Mouse (Mus musculus) MEL (cell line): ENCODE measurements around the gene Parp1. TPM values are rescaled to one million over a fixed set of nuclear protein-coding genes. Genes with fewer than 3 reads are reported as not detected.
"Not testable (repeated sequence)": the region's sequence is repeated elsewhere in the genome, so short reads cannot be mapped to it uniquely, and the experiment has no call there.

Source experiments
- DNase-seq: peaks from one replicate; pipeline ENCODE4 v3.0.0; 2011; ENCODE audit warnings: low read depth, low spot score
- H3K27ac ChIP-seq: 2 replicates; pipeline ENCODE4 v1.5.1; 2012; ENCODE audit warnings: low read depth, mild to moderate bottlenecking, control low read depth, low read length, moderate library complexity; ENCODE audit not compliant: control insufficient read depth
- H3K27me3 ChIP-seq, 2 experiments: fragments of 150-350 bp in 1 of 2; sonication (generic) in 1 of 2; 2 replicates each; pipeline ENCODE4 v1.6.1; 2012; ENCODE audit warnings: low read length in 2 of 2, mild to moderate bottlenecking in 2 of 2, improper control_type of control experiment in 1 of 2, moderate library complexity in 1 of 2; ENCODE audit not compliant: insufficient read depth in 2 of 2, control insufficient read depth in 1 of 2
- H3K36me3 ChIP-seq, 2 experiments: 2 replicates each; pipeline ENCODE4 v1.6.1; 2012 to 2014; ENCODE audit warnings: low read length in 2 of 2, improper control_type of control experiment in 1 of 2, inconsistent platforms in 1 of 2, mild to moderate bottlenecking in 1 of 2; ENCODE audit not compliant: insufficient read depth in 2 of 2, control insufficient read depth in 1 of 2
- H3K4me1 ChIP-seq, 2 experiments: fragments of 150-350 bp in 1 of 2; sonication (generic) in 1 of 2; 2 replicates each; pipeline ENCODE4 v1.6.1; 2012; ENCODE audit warnings: low read length in 2 of 2, improper control_type of control experiment in 1 of 2, mild to moderate bottlenecking in 1 of 2; ENCODE audit not compliant: insufficient read depth in 2 of 2, control insufficient read depth in 1 of 2
- H3K4me3 ChIP-seq, 2 experiments: fragments of 150-350 bp in 1 of 2; sonication (generic) in 1 of 2; 2 replicates each; pipeline ENCODE4 v1.5.1; 2012; ENCODE audit warnings: low read depth in 2 of 2, low read length in 2 of 2, mild to moderate bottlenecking in 2 of 2, moderate library complexity in 2 of 2, control low read depth in 1 of 2, improper control_type of control experiment in 1 of 2; ENCODE audit not compliant: control insufficient read depth in 1 of 2, insufficient read depth in 1 of 2
- H3K79me2 ChIP-seq: 2 replicates; pipeline ENCODE4 v1.6.1; 2012; ENCODE audit warnings: mild to moderate bottlenecking, low read length, moderate library complexity; ENCODE audit not compliant: control insufficient read depth, poor library complexity, insufficient read depth
- H3K9ac ChIP-seq: 2 replicates; pipeline ENCODE4 v1.6.1; 2012; ENCODE audit warnings: low read depth, mild to moderate bottlenecking, control low read depth, low read length, moderate library complexity; ENCODE audit not compliant: control insufficient read depth, poor library complexity, severe bottlenecking
- H3K9me3 ChIP-seq: fragments of 150-350 bp; sonication (generic); replicated peaks from 2 replicates; pipeline ENCODE4 v1.6.1; 2012; ENCODE audit warnings: mild to moderate bottlenecking, low read length, improper control_type of control experiment, moderate library complexity; ENCODE audit not compliant: insufficient read depth
- BHLHE40 ChIP-seq: IDR thresholded peaks from 2 replicates; pipeline ENCODE4 v1.6.1; 2012; ENCODE audit warnings: low read depth, mild to moderate bottlenecking, inconsistent platforms, low read length, improper control_type of control experiment, borderline replicate concordance
- E2F4 ChIP-seq: IDR thresholded peaks from 2 replicates; pipeline ENCODE4 v1.6.1; 2011; ENCODE audit warnings: low read depth, low read length, improper control_type of control experiment, borderline replicate concordance
- ETS1 ChIP-seq: IDR thresholded peaks from 2 replicates; pipeline ENCODE4 v1.6.1; 2012; ENCODE audit warnings: low read depth, mild to moderate bottlenecking, inconsistent platforms, low read length, improper control_type of control experiment, moderate library complexity
- HCFC1 ChIP-seq: IDR thresholded peaks from 2 replicates; pipeline ENCODE4 v1.6.1; 2012; ENCODE audit warnings: low read depth, mild to moderate bottlenecking, inconsistent platforms, low read length, improper control_type of control experiment, moderate library complexity
- JUND ChIP-seq: IDR thresholded peaks from 2 replicates; pipeline ENCODE4 v1.6.1; 2011; ENCODE audit warnings: low read depth, mild to moderate bottlenecking, improper control_type of control experiment, low read length
- MAFK ChIP-seq: IDR thresholded peaks from 2 replicates; pipeline ENCODE4 v1.6.1; 2011; ENCODE audit warnings: low read depth, mild to moderate bottlenecking, low read length, improper control_type of control experiment, borderline replicate concordance
- MAX ChIP-seq: IDR thresholded peaks from 2 replicates; pipeline ENCODE4 v1.6.1; 2011; ENCODE audit warnings: low read length, improper control_type of control experiment
- MXI1 ChIP-seq: IDR thresholded peaks from 2 replicates; pipeline ENCODE4 v1.6.1; 2011; ENCODE audit warnings: mild to moderate bottlenecking, low read depth, low read length, improper control_type of control experiment
- SMC3 ChIP-seq: IDR thresholded peaks from 2 replicates; pipeline ENCODE4 v1.6.1; 2011; ENCODE audit warnings: low read depth, low read length, improper control_type of control experiment
- TAL1 ChIP-seq: IDR thresholded peaks from 2 replicates; pipeline ENCODE4 v1.6.1; 2012; ENCODE audit warnings: mild to moderate bottlenecking, inconsistent platforms, low read length, moderate library complexity, mixed read lengths
- TBP ChIP-seq: IDR thresholded peaks from 2 replicates; pipeline ENCODE4 v1.8.0; 2011; ENCODE audit warnings: low read depth, low read length, improper control_type of control experiment
- UBTF ChIP-seq: IDR thresholded peaks from 2 replicates; pipeline ENCODE4 v1.6.1; 2012; ENCODE audit warnings: low read depth, mild to moderate bottlenecking, inconsistent platforms, low read length, improper control_type of control experiment, moderate library complexity, borderline replicate concordance; ENCODE audit not compliant: insufficient read depth
- USF2 ChIP-seq, 2 experiments: IDR thresholded peaks; 2 replicates each; pipeline ENCODE4 v1.6.1; 2011 to 2012; ENCODE audit warnings: improper control_type of control experiment in 2 of 2, low read length in 2 of 2, borderline replicate concordance in 1 of 2, inconsistent platforms in 1 of 2, low read depth in 1 of 2, mild to moderate bottlenecking in 1 of 2; ENCODE audit not compliant: insufficient read depth in 1 of 2
- ZKSCAN1 ChIP-seq: IDR thresholded peaks from 2 replicates; pipeline ENCODE4 v1.6.1; 2012; ENCODE audit warnings: low read depth, mild to moderate bottlenecking, inconsistent platforms, low read length, improper control_type of control experiment, moderate library complexity
- ZNF384 ChIP-seq: IDR thresholded peaks from 2 replicates; pipeline ENCODE4 v1.6.1; 2012; ENCODE audit warnings: low read depth, mild to moderate bottlenecking, inconsistent platforms, low read length, improper control_type of control experiment
- polyA plus RNA-seq, 2 experiments: library from polyadenylated mRNA; stranded (reverse) in 1 of 2; unstranded in 1 of 2; fragments of >175 nt in 1 of 2; fragments of >200 nt in 1 of 2; gene quantifications; 2 replicates each; pipeline versions ENCODE4 v1.2.1 to v1.2.4; 2012; ENCODE audit warnings: low replicate concordance in 2 of 2, low read depth in 1 of 2; ENCODE audit not compliant: insufficient read length in 2 of 2, insufficient read depth in 1 of 2, missing spikeins in 1 of 2
- total RNA-seq: library from RNA; depleted of rRNA; stranded (reverse); fragments of 300-350 nt; gene quantifications from 2 replicates; pipeline ENCODE4 v1.2.3, GENCODE M21; 2012

Gene Parp1
- total and polyA plus RNA-seq, 3 experiments = 136 to 188 (median 140) TPM

DNA sequence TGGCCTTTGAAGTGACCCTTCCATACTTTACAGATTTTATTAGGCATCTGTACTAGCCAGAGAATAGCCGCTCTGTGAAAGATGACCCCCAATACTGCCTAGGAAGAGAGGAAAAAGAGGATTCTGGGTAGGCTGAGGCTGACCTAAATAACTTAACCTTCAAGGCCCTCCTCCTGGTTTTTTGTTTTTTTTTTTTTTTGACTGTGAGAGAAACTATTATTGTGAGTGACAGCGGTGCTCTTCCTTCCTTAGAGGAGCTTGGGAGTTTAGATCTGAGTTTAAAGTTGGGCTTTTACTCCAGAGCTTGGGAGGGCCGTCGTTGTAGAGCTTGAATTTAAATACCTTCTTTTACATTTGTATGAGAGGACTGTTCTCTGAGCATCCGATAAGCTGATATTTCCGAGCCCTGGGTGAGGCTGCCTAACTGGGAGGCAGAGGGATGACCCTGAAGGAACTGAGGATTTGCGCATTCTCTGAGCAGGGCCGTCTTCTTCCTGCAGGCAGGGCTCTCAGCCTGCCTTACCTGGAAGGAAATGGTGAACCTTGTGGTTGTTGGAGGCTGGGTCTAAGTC lies 2.4 kb downstream of the Parp1 start:
- TF ChIP-seq TBP (no peak), E2F4 (no peak), HCFC1 (no peak), TAL1 (no peak), SMC3 (no peak), MAFK (no peak), UBTF (no peak), ETS1 (no peak), ZKSCAN1 (no peak), MAX (no peak)
- TF ChIP-seq, all 39 proteins: peak for 0
- Histone ChIP-seq H3K36me3 (peaks cover 0 to 9% of the 10 kb centered on the region in 2 experiments; a peak in 2 of 4 replicates), H3K79me2 (peaks cover 43% of the 10 kb centered on the region), H3K27ac (peak overlapping the region; percentile 7; the same call in 1 of the 2 replicates), H3K9me3 (no peaks in the 10 kb centered on the region), H3K9ac (no peak overlapping the region; the same call in 1 of the 2 replicates), H3K4me3 (no peak overlapping the region), H3K4me1 (peaks cover 0 to 16% of the 10 kb centered on the region in 2 experiments; a peak in 2 of 4 replicates), H3K27me3 (no peaks in the 10 kb centered on the region)
- DNase-seq = no peak

DNA sequence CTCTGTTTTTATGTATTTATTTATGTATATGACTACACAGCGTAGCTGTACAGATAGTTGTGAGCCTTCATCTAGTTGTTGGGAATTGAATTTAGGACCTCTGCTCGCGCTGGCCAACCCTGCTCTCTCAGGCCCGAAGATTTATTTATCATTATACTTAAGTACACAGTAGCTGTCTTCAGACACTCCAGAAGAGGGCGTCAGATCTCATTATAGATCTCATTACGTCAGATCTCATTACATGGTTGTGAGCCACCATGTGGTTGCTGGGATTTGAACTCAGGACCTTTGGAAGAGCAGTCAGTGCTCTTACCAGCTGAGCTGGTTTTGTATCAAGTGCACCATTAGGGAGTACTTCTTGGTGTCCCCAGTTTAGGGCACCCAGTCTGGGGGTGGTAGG lies 3.0 kb downstream of the Parp1 start:
- not testable (repeated sequence) for H3K9me3 ChIP-seq, H3K9ac ChIP-seq, H3K4me3 ChIP-seq, H3K27ac ChIP-seq, H3K36me3 ChIP-seq, DNase-seq, H3K27me3 ChIP-seq
- Histone ChIP-seq H3K4me1 (peaks cover 0 to 16% of the 10 kb centered on the region in 2 experiments; a peak in 2 of 4 replicates), H3K79me2 (peaks cover 43% of the 10 kb centered on the region)

DNA sequence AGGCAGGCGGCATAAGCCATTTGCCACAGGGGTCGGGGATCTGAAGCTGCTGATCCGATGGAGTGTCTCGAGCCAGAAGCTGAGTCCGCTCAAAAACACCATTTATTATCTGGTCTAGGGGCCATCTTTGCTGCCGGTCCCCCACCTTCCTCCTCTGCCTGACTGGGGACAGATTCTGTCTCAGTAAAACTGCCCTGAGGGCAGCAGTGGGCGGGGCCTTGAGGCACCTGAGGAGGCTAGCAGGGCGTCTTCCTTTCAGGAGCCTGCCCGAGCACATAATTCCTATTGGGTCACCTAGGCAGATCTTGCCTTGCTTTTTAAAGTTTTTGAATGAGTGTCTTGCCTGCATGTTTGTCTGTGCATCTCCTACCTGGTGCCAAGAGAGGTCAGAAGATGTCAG lies 3.4 kb downstream of the Parp1 start:
- Histone ChIP-seq H3K36me3 (peaks cover 0 to 9% of the 10 kb centered on the region in 2 experiments; a peak in 2 of 4 replicates), H3K4me1 (peaks cover 0 to 16% of the 10 kb centered on the region in 2 experiments; a peak in 2 of 4 replicates), H3K27ac (no peak overlapping the region), H3K9ac (no peak overlapping the region), H3K4me3 (no peak overlapping the region), H3K9me3 (no peaks in the 10 kb centered on the region), H3K79me2 (peaks cover 43% of the 10 kb centered on the region), H3K27me3 (no peaks in the 10 kb centered on the region)
- no peak for DNase-seq
- TF ChIP-seq ZKSCAN1 (no peak), MXI1 (no peak), MAX (no peak), JUND (no peak), BHLHE40 (no peak), USF2 (IDR thresholded peaks at IDR 0.05; ENCODE audit: borderline replicate concordance in 1 of 2, insufficient read depth in 1 of 2, low read depth in 1 of 2, low read length in 2 of 2) (no peak), ZNF384 (no peak)
